In genomic region chr2:13371797-13372170, GRCm38 (mm10) we compare ENCODE assay signal across 8 mouse cellular contexts.
DNase-seq lines count a peak whose midpoint lies in the region; ATAC-seq and TF ChIP-seq lines count a peak whose summit lies in the region.

No protein-coding gene starts in this region.

- 20% methylated on average over 4 of the region's 4 CpGs for WGBS in kidney, adult 2 months
- WGBS in embryonic facial prominence, embryonic 14.5 days = 7% methylated on average over 4 of the region's 4 CpGs
- WGBS in intestine, embryonic 16.5 days = 6% methylated on average over 4 of the region's 4 CpGs
- WGBS in midbrain, embryonic 16.5 days = 1% methylated on average over 4 of the region's 4 CpGs

- H3K4me2 ChIP-seq in embryonic facial prominence, embryonic 14.5 days (ENCODE audit: low read depth, low read length) = no peak overlapping the region
- H3K4me2 ChIP-seq in intestine, embryonic 16.5 days (ENCODE audit: low read depth, low read length) = no peak overlapping the region
- no peak overlapping the region for H3K4me2 ChIP-seq in midbrain, embryonic 16.5 days (ENCODE audit: low read length)

- no peak for TF ChIP-seq CTCF in kidney, adult 2 months (conservative IDR thresholded peaks at IDR 0.05; ENCODE audit: insufficient read depth, insufficient read length, low read depth, low read length)

- no peak for DNase-seq in kidney, adult 2 months
- no peak for DNase-seq in kidney, adult 18-20 months
- peak; percentile 56 for DNase-seq in embryonic facial prominence, embryonic 14.5 days (ENCODE audit: low spot score)
- DNase-seq in cerebellum, adult 11 months = no peak
- DNase-seq in layer of hippocampus, postnatal 25 days (ENCODE audit: extremely low spot score in 1 of 2, low spot score in 1 of 2) = no peak
- no peak for DNase-seq in urinary bladder, postnatal 36 days (ENCODE audit: low spot score in 2 of 2)

- H3K4me3 ChIP-seq in kidney, adult 2 months (ENCODE audit: insufficient read depth, low read depth, low read length) = no peak overlapping the region
- no peak overlapping the region for H3K4me3 ChIP-seq in embryonic facial prominence, embryonic 14.5 days (ENCODE audit: low read depth, low read length)
- no peak overlapping the region for H3K4me3 ChIP-seq in intestine, embryonic 16.5 days (ENCODE audit: low read length)
- H3K4me3 ChIP-seq in midbrain, embryonic 16.5 days (ENCODE audit: low read depth, low read length) = no peak overlapping the region

- ATAC-seq in embryonic facial prominence, embryonic 14.5 days (ENCODE audit: low read depth) = peak; percentile 69; the same call in 1 of the 2 replicates
- peak; percentile 81 for ATAC-seq in intestine, embryonic 16.5 days
- ATAC-seq in midbrain, embryonic 16.5 days = peak; percentile 55; the same call in 1 of the 2 replicates

- H3K9ac ChIP-seq in embryonic facial prominence, embryonic 14.5 days (ENCODE audit: low read depth, low read length) = no peak overlapping the region
- 0 out of 2 replicates have a peak overlapping the region, but pooled peaks have one; percentile 37 for H3K9ac ChIP-seq in intestine, embryonic 16.5 days (ENCODE audit: low read depth, low read length)
- H3K9ac ChIP-seq in midbrain, embryonic 16.5 days (ENCODE audit: low read depth, low read length) = no peak overlapping the region

- H3K27ac ChIP-seq in kidney, adult 2 months (ENCODE audit: insufficient read depth, low read depth, low read length) = peak overlapping the region; percentile 27
- H3K27ac ChIP-seq in embryonic facial prominence, embryonic 14.5 days (replicated peaks; ENCODE audit: low read depth, low read length) = peak overlapping the region; percentile 83
- peak overlapping the region; percentile 80 for H3K27ac ChIP-seq in intestine, embryonic 16.5 days (ENCODE audit: low read length)
- H3K27ac ChIP-seq in midbrain, embryonic 16.5 days (ENCODE audit: low read length) = peak overlapping the region; percentile 72

- no peak for TF ChIP-seq POLR2A in kidney, adult 2 months (IDR thresholded peaks at IDR 0.05; ENCODE audit: low read depth, low read length)

- H3K4me1 ChIP-seq in kidney, adult 2 months (ENCODE audit: control insufficient read depth, insufficient read depth, low read length) = no peaks in the 10 kb centered on the region
- H3K4me1 ChIP-seq in embryonic facial prominence, embryonic 14.5 days (ENCODE audit: control insufficient read depth, insufficient read depth, low read length) = peaks cover 17% of the 10 kb centered on the region
- peaks cover 12% of the 10 kb centered on the region for H3K4me1 ChIP-seq in intestine, embryonic 16.5 days (ENCODE audit: control insufficient read depth, insufficient read depth, low read length)
- H3K4me1 ChIP-seq in midbrain, embryonic 16.5 days (ENCODE audit: control insufficient read depth, insufficient read depth, low read length) = peaks cover 20% of the 10 kb centered on the region

- H3K27me3 ChIP-seq in kidney, adult 2 months (replicated peaks; ENCODE audit: control insufficient read depth, insufficient read depth, low read length) = 0 out of 2 replicates have a peak, but pooled peaks cover 1% of the 10 kb centered on the region
- no peaks in the 10 kb centered on the region for H3K27me3 ChIP-seq in embryonic facial prominence, embryonic 14.5 days (replicated peaks; ENCODE audit: control insufficient read depth, insufficient read depth, low read length)
- H3K27me3 ChIP-seq in intestine, embryonic 16.5 days (replicated peaks; ENCODE audit: control insufficient read depth, insufficient read depth, low read length) = no peaks in the 10 kb centered on the region
- no peaks in the 10 kb centered on the region for H3K27me3 ChIP-seq in midbrain, embryonic 16.5 days (ENCODE audit: control insufficient read depth, insufficient read depth, low read depth, low read length)

- H3K9me3 ChIP-seq in embryonic facial prominence, embryonic 14.5 days (ENCODE audit: control insufficient read depth, low read length) = no peaks in the 10 kb centered on the region
- H3K9me3 ChIP-seq in intestine, embryonic 16.5 days (ENCODE audit: control insufficient read depth, low read length) = no peaks in the 10 kb centered on the region
- no peaks in the 10 kb centered on the region for H3K9me3 ChIP-seq in midbrain, embryonic 16.5 days (replicated peaks; ENCODE audit: control insufficient read depth, low read length, poor library complexity, severe bottlenecking)

- no peaks in the 10 kb centered on the region for H3K36me3 ChIP-seq in kidney, adult 2 months (ENCODE audit: control insufficient read depth, insufficient read depth, low read length)
- no peaks in the 10 kb centered on the region for H3K36me3 ChIP-seq in embryonic facial prominence, embryonic 14.5 days (ENCODE audit: control insufficient read depth, insufficient read depth, low read length)
- H3K36me3 ChIP-seq in intestine, embryonic 16.5 days (ENCODE audit: control insufficient read depth, insufficient read depth, low read length) = no peaks in the 10 kb centered on the region
- H3K36me3 ChIP-seq in midbrain, embryonic 16.5 days (ENCODE audit: control insufficient read depth, insufficient read depth, low read length) = no peaks in the 10 kb centered on the region

Comparison
In these comparisons a context has a peak if more than half of its experiments do, and no peak if none do; other contexts are left out.
1. H3K27ac ChIP-seq: peak in every context shown above with its lines; median percentile 83 in embryonic facial prominence, embryonic 14.5 days; 80 in intestine, embryonic 16.5 days; 72 in midbrain, embryonic 16.5 days; 27 in kidney, adult 2 months.